Mouse (Mus musculus) olfactory bulb, adult 2 months (tissue): Measurements from ENCODE around the gene Spaar. TPM values are rescaled to one million over a fixed set of nuclear protein-coding genes. Genes with fewer than 3 reads are reported as not detected.

ENCODE experiments used
- H3K27ac ChIP-seq: fragments of 200-500 bp; 2 replicates; pipeline ENCODE4 v1.5.1; 2012; ENCODE audit warnings: low read depth, low read length; ENCODE audit not compliant: insufficient read depth
- H3K4me1 ChIP-seq: fragments of 200-500 bp; 2 replicates; pipeline ENCODE4 v1.6.1; 2012; ENCODE audit warnings: low read length; ENCODE audit not compliant: control insufficient read depth, insufficient read depth
- H3K4me3 ChIP-seq: fragments of 200-500 bp; 2 replicates; pipeline ENCODE4 v1.5.1; 2012; ENCODE audit warnings: mild to moderate bottlenecking, low read depth, low read length, moderate library complexity; ENCODE audit not compliant: insufficient read depth
- CTCF ChIP-seq: fragments of 200-500 bp; IDR thresholded peaks from 2 replicates; pipeline ENCODE4 v1.5.1; 2012; ENCODE audit warnings: low read depth, mild to moderate bottlenecking, low read length, moderate library complexity; ENCODE audit not compliant: insufficient read depth
- POLR2A ChIP-seq: fragments of 200-500 bp; IDR thresholded peaks from 2 replicates; pipeline ENCODE4 v1.6.1; 2012; ENCODE audit warnings: mild to moderate bottlenecking, low read depth, low read length, moderate library complexity; ENCODE audit not compliant: insufficient read depth
- WGBS: fragments of 180-500 bp; shearing (Covaris S2); methylation state at CpG from one replicate; pipeline ENCODE4 v1.1.7; 2018; 5-methylcytosine and 5-hydroxymethylcytosine counted together
- polyA plus RNA-seq: library from polyadenylated mRNA; stranded (reverse); fragments of >200 nt; gene quantifications from 2 replicates; pipeline ENCODE4 v1.2.4, GENCODE M21; 2012; ENCODE audit warnings: low replicate concordance; ENCODE audit not compliant: missing spikeins, insufficient read depth, insufficient read length

Spaar gene
- polyA plus RNA-seq, 1 experiment = not detected

GRCm38 (mm10) chr4:43726995-43727394 is 2.8 kb upstream of the Spaar start, which contains the start of gene Hrct1:
Gene Hrct1 (plus strand): TSS chr4:43727188.
- Histone ChIP-seq H3K4me3 (no peak within 1 kb of the TSS), H3K4me1 (peaks cover 21% of the 10 kb centered on the region), H3K27ac (no peak within 1 kb of the TSS)
- no peak for TF ChIP-seq CTCF
- TF ChIP-seq POLR2A = no peak
- 41% methylated on average over 3 of the region's 3 CpGs for WGBS

GRCm38 (mm10) chr4:43727718-43728575 is 1.9 kb upstream of the Spaar start:
- 76% methylated on average over 7 of the region's 7 CpGs for WGBS
- Histone ChIP-seq H3K4me3 (no peak overlapping the region), H3K27ac (no peak overlapping the region), H3K4me1 (peaks cover 21% of the 10 kb centered on the region)
- TF ChIP-seq POLR2A (no peak), CTCF (no peak)

GRCm38 (mm10) chr4:43728576-43728954 is 1.3 kb upstream of the Spaar start:
- no peak for TF ChIP-seq CTCF
- TF ChIP-seq POLR2A = no peak
- Histone ChIP-seq H3K4me3 (no peak overlapping the region), H3K4me1 (peaks cover 21% of the 10 kb centered on the region), H3K27ac (no peak overlapping the region)
- WGBS = 67% methylated on average over 5 of the region's 5 CpGs

GRCm38 (mm10) chr4:43729126-43729525 is 708 bp upstream of the Spaar start:
- Histone ChIP-seq H3K4me3 (no peak overlapping the region), H3K27ac (no peak overlapping the region), H3K4me1 (peaks cover 21% of the 10 kb centered on the region)
- no peak for TF ChIP-seq CTCF
- no peak for TF ChIP-seq POLR2A
- WGBS = 82% methylated on average over 3 of the region's 3 CpGs

GRCm38 (mm10) chr4:43730750-43731297 is 990 bp downstream of the Spaar start:
- Histone ChIP-seq H3K27ac (no peak overlapping the region), H3K4me1 (peaks cover 21% of the 10 kb centered on the region), H3K4me3 (no peak overlapping the region)
- 73% methylated on average over 21 of the region's 21 CpGs for WGBS
- TF ChIP-seq CTCF (no peak), POLR2A (no peak)

- WGBS = 28% methylated on average over 1 of the region's 1 CpGs
- TF ChIP-seq POLR2A = no peak
- TF ChIP-seq CTCF = no peak
- H3K4me1 ChIP-seq = peaks cover 19% of the 10 kb centered on the region
- no peak overlapping the region for H3K4me3 ChIP-seq
- H3K27ac ChIP-seq = no peak overlapping the region
These were observed 2.3 kb downstream of the Spaar start for GRCm38 (mm10) chr4:43732171-43732570.

- TF ChIP-seq POLR2A (no peak), CTCF (no peak)
- H3K27ac ChIP-seq = no peak overlapping the region
- H3K4me3 ChIP-seq = no peak overlapping the region
- WGBS = 81% methylated on average over 5 of the region's 5 CpGs
- H3K4me1 ChIP-seq = peaks cover 10% of the 10 kb centered on the region
These were observed 3.4 kb downstream of the Spaar start for GRCm38 (mm10) chr4:43733186-43733585.

- TF ChIP-seq CTCF = no peak
- no peak for TF ChIP-seq POLR2A
- no peaks in the 10 kb centered on the region for H3K4me1 ChIP-seq
- H3K4me3 ChIP-seq = no peak overlapping the region
- WGBS = 72% methylated on average over 6 of the region's 6 CpGs
- no peak overlapping the region for H3K27ac ChIP-seq
These were observed 7.3 kb downstream of the Spaar start for GRCm38 (mm10) chr4:43737144-43737543.

- TF ChIP-seq CTCF (no peak), POLR2A (no peak)
- no peaks in the 10 kb centered on the region for H3K4me1 ChIP-seq
- H3K27ac ChIP-seq = no peak overlapping the region
- no peak overlapping the region for H3K4me3 ChIP-seq
- 81% methylated on average over 8 of the region's 8 CpGs for WGBS
These were observed 9.3 kb downstream of the Spaar start for GRCm38 (mm10) chr4:43738989-43739674.

GRCm38 (mm10) chr4:43741526-43741925 is 11.7 kb downstream of the Spaar start:
- Histone ChIP-seq H3K4me3 (no peak overlapping the region), H3K4me1 (no peaks in the 10 kb centered on the region), H3K27ac (no peak overlapping the region)
- 75% methylated on average over 5 of the region's 5 CpGs for WGBS
- TF ChIP-seq POLR2A (no peak), CTCF (no peak)
